Mouse (Mus musculus) cerebellum, adult (tissue): ENCODE data around the gene Atrnl1.
"Not testable (repeated sequence)": the region's sequence is repeated elsewhere in the genome, so short reads cannot be mapped to it uniquely, and the experiment has no call there.

Source experiments
- ATAC-seq: cut with Nextera tagmentation; 2 replicates; pipeline ENCODE4 v1.9.2; 2017; ENCODE audit warnings: mild to moderate bottlenecking, moderate library complexity, mixed read lengths; ENCODE audit not compliant: insufficient number of reproducible peaks, low FRiP score, low TSS enrichment

The Atrnl1 gene

DNA sequence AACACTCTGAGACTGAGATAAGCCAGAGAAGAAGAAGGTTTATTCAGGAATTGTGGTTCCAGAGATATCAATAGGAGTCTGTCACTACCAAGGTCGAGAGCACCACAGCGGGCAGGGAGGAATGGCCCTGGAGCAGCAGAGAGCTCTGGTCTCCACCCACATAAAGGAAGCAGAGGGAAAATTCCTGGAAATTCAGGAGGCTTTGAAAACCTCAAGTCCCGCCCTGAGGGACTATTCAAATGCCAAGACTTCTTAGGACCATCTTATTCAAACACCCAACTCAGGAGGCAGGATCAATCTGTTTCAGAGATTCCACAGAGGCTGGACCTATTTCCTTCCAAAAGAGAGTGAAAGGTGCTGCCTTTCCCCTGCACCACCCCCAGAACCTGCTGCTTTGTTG, 345.6 kb downstream of the Atrnl1 start:
- ATAC-seq = no peak

GRCm38 (mm10) chr19:57957363-57957762, 346.5 kb downstream of the Atrnl1 start:
- ATAC-seq = no peak

- ATAC-seq = no peak
Observed at GRCm38 (mm10) chr19:57958154-57958553, 347.3 kb downstream of the Atrnl1 start.

- ATAC-seq = no peak
Observed at GRCm38 (mm10) chr19:57958726-57959125, 347.9 kb downstream of the Atrnl1 start.

- ATAC-seq = no peak
Observed at GRCm38 (mm10) chr19:57961321-57961720, 350.5 kb downstream of the Atrnl1 start.

DNA sequence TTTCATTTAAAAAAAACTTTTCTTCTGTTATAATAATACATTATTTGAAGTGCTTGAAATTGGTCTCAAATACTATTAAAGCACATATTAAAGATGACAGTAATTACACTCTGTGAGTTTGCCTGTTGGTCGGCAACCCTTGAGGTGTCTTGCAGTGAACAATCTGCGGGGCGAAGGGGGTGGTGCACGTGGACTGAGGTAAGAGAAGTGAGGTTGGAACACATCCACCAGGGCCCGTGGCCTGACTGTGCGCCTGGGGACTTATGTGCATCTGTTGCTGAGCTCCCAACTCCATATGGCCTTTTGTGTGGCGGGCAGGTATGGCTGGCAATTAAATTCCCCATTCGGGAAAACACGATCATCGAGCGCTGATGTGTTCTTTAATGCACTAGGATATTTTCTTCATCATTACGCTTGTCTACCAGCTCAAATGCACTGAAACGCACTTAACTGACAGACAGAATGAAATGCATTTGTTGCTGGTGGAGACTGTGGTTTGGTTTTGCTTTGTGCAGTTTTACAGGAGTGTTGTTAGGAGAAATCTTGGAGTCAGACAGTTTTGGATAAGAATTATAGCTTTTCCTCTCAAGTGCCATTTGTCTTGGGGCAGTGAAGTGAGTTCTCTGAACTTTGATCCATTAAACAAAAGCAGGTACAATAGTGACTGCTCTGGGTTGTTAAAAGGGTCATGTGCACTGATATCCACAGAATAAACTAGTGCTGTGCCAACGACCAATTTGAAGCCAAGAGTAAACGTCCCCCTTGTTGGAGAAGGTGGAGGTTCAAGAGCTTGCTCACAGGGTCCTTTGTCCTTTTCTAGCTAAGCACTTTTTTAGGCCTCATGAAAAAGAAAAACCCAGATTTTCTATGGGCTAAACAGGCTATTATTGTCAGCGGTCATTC, 351.2 kb downstream of the Atrnl1 start:
- no peak for ATAC-seq

DNA sequence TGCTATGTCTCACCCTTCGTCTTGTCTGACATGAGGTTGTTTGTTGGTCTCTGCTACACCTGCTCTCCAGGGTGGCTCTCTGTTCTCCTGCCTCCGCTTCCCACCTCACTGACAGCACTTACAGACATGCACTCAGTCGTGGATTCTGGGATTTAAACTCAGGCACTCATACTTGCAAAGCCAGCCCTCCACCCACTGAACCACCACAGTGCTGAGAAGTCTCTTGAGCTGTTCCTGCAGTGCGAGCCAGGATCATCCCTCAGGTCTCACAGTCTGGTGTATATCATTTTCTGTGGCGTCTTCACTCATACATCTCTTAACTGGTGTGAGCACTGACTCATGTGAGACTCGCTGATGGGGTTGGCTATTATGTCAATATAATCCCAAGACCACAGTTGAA, 353.0 kb downstream of the Atrnl1 start:
- ATAC-seq = no peak

GRCm38 (mm10) chr19:57969766-57970165, 358.9 kb downstream of the Atrnl1 start:
- no peak for ATAC-seq

- ATAC-seq = no peak
Observed at GRCm38 (mm10) chr19:57970342-57970895, 359.6 kb downstream of the Atrnl1 start.

- no peak; the same call in 1 of the 2 replicates for ATAC-seq
Observed at GRCm38 (mm10) chr19:57975201-57975600, 364.4 kb downstream of the Atrnl1 start.

DNA sequence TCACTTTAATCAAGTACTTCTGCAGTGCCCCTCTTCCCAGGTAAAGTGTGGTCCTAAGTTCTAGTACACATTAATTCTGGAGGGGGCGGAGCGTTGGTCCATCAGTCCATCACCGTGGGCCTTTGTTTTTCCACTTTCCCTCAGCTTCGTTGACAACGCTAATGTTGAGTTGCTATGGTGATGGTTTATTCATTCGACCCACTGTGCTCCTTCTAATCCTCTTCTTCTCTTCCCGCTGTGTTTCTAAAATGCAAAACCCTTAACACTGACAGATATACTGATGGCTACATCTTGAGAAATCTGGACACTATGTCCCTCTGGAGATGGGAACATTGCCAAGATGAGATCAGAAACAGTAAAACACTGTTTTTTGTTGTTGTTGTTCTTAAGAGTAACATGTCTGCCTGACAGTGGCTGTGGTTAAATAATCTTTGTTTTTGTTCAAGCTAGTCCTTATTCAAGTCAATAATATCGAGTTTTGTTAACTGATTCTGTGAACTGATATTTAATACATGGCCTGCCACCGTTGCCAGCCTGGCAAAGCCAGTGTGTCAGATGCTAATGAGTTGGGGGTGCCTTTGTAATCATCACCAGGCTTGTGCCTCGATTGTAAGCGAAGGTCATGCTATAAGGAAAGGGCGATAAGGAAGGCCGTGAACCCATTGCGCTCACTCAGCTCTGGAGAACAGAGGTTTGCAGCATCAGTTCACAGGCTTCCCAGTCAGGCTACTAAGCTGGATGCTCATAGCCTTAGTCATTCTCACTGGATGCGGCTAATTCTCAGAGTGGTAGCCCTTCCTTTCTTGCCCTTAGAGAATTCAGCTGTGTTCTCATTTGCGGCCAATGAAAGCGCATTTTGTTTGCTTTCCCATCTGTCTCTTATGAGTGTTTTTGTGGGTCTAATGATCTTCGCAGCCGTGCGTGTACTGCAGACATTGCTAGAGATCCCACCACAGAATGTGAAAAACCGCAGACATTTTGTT, 375.4 kb downstream of the Atrnl1 start:
- ATAC-seq = no peak

DNA sequence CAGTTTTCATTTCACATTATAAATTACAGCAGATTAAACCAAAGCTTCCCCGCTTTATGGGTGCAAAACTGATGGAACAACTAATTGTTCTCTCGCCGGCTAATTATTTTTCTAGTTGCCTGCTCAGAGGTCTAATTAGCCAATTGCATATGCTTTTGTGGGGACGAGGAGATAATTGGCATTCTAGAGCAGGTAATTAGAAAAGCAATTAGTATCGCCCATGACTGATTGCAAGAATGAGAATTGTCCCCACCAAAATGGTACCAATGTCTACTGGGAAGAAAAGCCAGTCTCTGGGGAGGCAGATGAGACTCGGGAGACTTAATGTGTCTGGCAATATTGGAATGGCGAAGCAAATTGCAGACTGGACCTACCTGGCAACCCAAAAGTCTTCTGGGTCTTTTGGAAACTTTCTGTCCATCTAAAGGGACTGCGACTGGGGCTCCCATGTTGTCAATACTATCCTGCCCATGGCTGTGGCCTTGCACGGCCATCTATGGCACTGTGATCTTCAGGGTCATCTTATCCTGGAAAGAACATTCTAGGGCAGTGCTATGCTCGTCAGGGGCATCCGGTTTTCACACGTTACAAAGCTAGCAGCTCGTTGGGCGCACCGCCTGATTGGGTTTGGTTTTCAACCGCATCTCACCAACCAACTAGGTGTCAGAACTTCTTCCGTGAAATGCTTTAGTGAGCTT, 377.0 kb downstream of the Atrnl1 start:
- ATAC-seq = no peak

GRCm38 (mm10) chr19:57988559-57989093, 377.8 kb downstream of the Atrnl1 start:
- ATAC-seq = no peak

- no peak for ATAC-seq
Observed at GRCm38 (mm10) chr19:57991099-57991760, 380.4 kb downstream of the Atrnl1 start.

DNA sequence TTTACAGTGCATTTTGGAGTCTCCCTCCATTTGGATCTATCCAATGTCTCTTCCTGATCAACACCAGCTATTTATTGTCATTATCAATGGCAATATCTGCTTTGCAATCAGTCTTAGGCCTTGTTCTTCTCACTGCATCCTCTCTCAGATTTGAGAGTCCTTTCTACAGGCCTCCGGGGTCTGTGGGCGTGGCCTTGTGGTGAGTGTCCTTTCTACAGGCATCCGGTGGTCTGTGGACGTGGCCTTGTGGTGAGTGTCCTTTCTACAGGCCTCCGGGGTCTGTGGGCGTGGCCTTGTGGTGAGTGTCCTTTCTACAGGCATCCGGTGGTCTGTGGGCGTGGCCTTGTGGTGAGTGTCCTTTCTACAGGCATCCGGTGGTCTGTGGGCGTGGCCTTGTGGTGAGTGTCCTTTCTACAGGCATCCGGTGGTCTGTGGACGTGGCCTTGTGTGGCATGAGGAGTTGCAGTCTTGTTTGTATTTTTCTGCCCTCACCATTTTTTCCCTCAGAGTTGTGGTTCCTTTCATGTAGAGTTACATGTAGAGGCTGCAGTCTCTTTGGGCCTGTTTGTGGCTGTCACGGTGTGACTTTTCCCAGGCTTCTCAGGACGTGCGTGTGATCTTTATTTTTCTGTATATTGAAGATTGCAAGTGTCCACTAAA, 383.5 kb downstream of the Atrnl1 start:
- ATAC-seq = not testable (repeated sequence)

GRCm38 (mm10) chr19:57995015-57995414, 384.2 kb downstream of the Atrnl1 start:
- no peak for ATAC-seq

- ATAC-seq = no peak
Observed at GRCm38 (mm10) chr19:57997961-57998360, 387.1 kb downstream of the Atrnl1 start.

- ATAC-seq = no peak
Observed at GRCm38 (mm10) chr19:58011636-58012035, 400.8 kb downstream of the Atrnl1 start.

- ATAC-seq = no peak
Observed at GRCm38 (mm10) chr19:58015741-58016140, 404.9 kb downstream of the Atrnl1 start.
